Mouse (Mus musculus) CH12.LX (cell line): ENCODE measurements at regions not wholly inside any gene's neighbourhood (a gene's known extent, or its start where the extent isn't known, plus 50 kb on each side); places are given as distances from the start of the nearest gene placed in this dataset.

ENCODE experiments used
- DNase-seq: peaks from one replicate; pipeline ENCODE4 v3.0.0-alpha.2; 2013; ENCODE audit errors: extremely low read depth
- H3K27ac ChIP-seq: 2 replicates; pipeline ENCODE4 v1.5.1; 2012; ENCODE audit warnings: low read depth, mild to moderate bottlenecking, control low read depth, moderate library complexity; ENCODE audit not compliant: insufficient read depth
- H3K27me3 ChIP-seq: replicated peaks from 2 replicates; pipeline ENCODE3; 2012; ENCODE audit warnings: inconsistent platforms
- H3K36me3 ChIP-seq, 2 experiments: replicated peaks in 1 of 2; 2 replicates each; pipeline versions ENCODE3 to v1.6.1; 2012; ENCODE audit warnings: inconsistent platforms in 1 of 2, low read length in 1 of 2, mild to moderate bottlenecking in 1 of 2, mixed read lengths in 1 of 2, moderate library complexity in 1 of 2; ENCODE audit not compliant: control insufficient read depth in 1 of 2, insufficient read depth in 1 of 2
- H3K4me1 ChIP-seq, 2 experiments: 2 replicates each; pipeline ENCODE4 v1.6.1; 2012; ENCODE audit warnings: inconsistent platforms in 1 of 2, moderate library complexity in 1 of 2; ENCODE audit not compliant: insufficient read depth in 2 of 2, control insufficient read depth in 1 of 2
- H3K4me2 ChIP-seq: 2 replicates; pipeline ENCODE4 v1.6.1; 2012; ENCODE audit warnings: low read depth, mild to moderate bottlenecking, control low read depth; ENCODE audit not compliant: poor library complexity, insufficient read depth, severe bottlenecking
- H3K4me3 ChIP-seq, 3 experiments: fragments of 150-350 bp in 1 of 3; sonication (generic) in 1 of 3; replicated peaks in 1 of 3; 2 replicates each; pipeline versions ENCODE3 to v1.5.1; 2011 to 2012; ENCODE audit warnings: low read depth in 2 of 3, low read length in 2 of 3, mild to moderate bottlenecking in 2 of 3, moderate library complexity in 2 of 3, control low read depth in 1 of 3, improper control_type of control experiment in 1 of 3, inconsistent platforms in 1 of 3, mixed read lengths in 1 of 3; ENCODE audit not compliant: poor library complexity in 1 of 3
- H3K79me2 ChIP-seq: replicated peaks from 2 replicates; pipeline ENCODE4 v1.6.1; 2012; ENCODE audit warnings: mild to moderate bottlenecking, moderate library complexity; ENCODE audit not compliant: control insufficient read depth, poor library complexity, insufficient read depth, severe bottlenecking; ENCODE audit errors: extremely low read depth
- H3K9ac ChIP-seq: 2 replicates; pipeline ENCODE4 v1.6.1; 2012; ENCODE audit warnings: low read depth, mild to moderate bottlenecking, control low read depth, moderate library complexity; ENCODE audit not compliant: insufficient read depth
- H3K9me3 ChIP-seq: replicated peaks from 2 replicates; pipeline ENCODE3; 2012; ENCODE audit warnings: low read length, inconsistent platforms, mixed read lengths
- BHLHE40 ChIP-seq: IDR thresholded peaks from 2 replicates; pipeline ENCODE4 v1.6.1; 2011; ENCODE audit warnings: mild to moderate bottlenecking, low read depth, low read length, improper control_type of control experiment
- CHD1 ChIP-seq: IDR thresholded peaks from 2 replicates; pipeline ENCODE4 v1.6.1; 2012; ENCODE audit warnings: low read depth, low read length, improper control_type of control experiment, inconsistent platforms
- ELF1 ChIP-seq: IDR thresholded peaks from 2 replicates; pipeline ENCODE4 v1.6.1; 2014; ENCODE audit warnings: low read depth, mild to moderate bottlenecking, inconsistent platforms, low read length, improper control_type of control experiment
- ETS1 ChIP-seq: conservative IDR thresholded peaks from 2 replicates; pipeline ENCODE4 v1.6.1; 2012; ENCODE audit warnings: low read depth, mild to moderate bottlenecking, inconsistent platforms, low read length, improper control_type of control experiment, moderate library complexity
- HCFC1 ChIP-seq: IDR thresholded peaks from 2 replicates; pipeline ENCODE4 v1.6.1; 2012; ENCODE audit warnings: low read depth, mild to moderate bottlenecking, inconsistent platforms, low read length, improper control_type of control experiment
- IRF4 ChIP-seq: IDR thresholded peaks from 2 replicates; pipeline ENCODE4 v1.6.1; 2014; ENCODE audit warnings: low read depth, mild to moderate bottlenecking, inconsistent platforms, low read length, improper control_type of control experiment
- JUN ChIP-seq: IDR thresholded peaks from 2 replicates; pipeline ENCODE4 v1.6.1; 2011; ENCODE audit warnings: low read depth, mild to moderate bottlenecking, low read length, improper control_type of control experiment, moderate library complexity; ENCODE audit not compliant: insufficient read depth
- KAT2A ChIP-seq: IDR thresholded peaks from 2 replicates; pipeline ENCODE4 v1.6.1; 2012; ENCODE audit warnings: low read length, improper control_type of control experiment, inconsistent platforms; ENCODE audit not compliant: insufficient replicate concordance
- MAFK ChIP-seq: IDR thresholded peaks from 2 replicates; pipeline ENCODE4 v1.6.1; 2011; ENCODE audit warnings: low read length, improper control_type of control experiment; ENCODE audit not compliant: insufficient replicate concordance
- MEF2A ChIP-seq: IDR thresholded peaks from 2 replicates; pipeline ENCODE4 v1.6.1; 2014; ENCODE audit warnings: low read depth, mild to moderate bottlenecking, inconsistent platforms, low read length, improper control_type of control experiment, borderline replicate concordance
- MYC ChIP-seq: IDR thresholded peaks from 2 replicates; pipeline ENCODE4 v1.6.1; 2011; ENCODE audit warnings: low read depth, mild to moderate bottlenecking, improper control_type of control experiment, low read length
- NELFE ChIP-seq: IDR thresholded peaks from 2 replicates; pipeline ENCODE4 v1.6.1; 2011; ENCODE audit warnings: low read depth, low read length, improper control_type of control experiment
- RCOR1 ChIP-seq: conservative IDR thresholded peaks from 2 replicates; pipeline ENCODE4 v1.6.1; 2012; ENCODE audit warnings: low read depth, mild to moderate bottlenecking, inconsistent platforms, low read length, improper control_type of control experiment
- SIN3A ChIP-seq: IDR thresholded peaks from 2 replicates; pipeline ENCODE4 v1.6.1; 2012; ENCODE audit warnings: low read length, improper control_type of control experiment, inconsistent platforms
- TBP ChIP-seq: conservative IDR thresholded peaks from 2 replicates; pipeline ENCODE4 v1.6.1; 2011; ENCODE audit warnings: low read depth, low read length, improper control_type of control experiment
- TCF12 ChIP-seq: IDR thresholded peaks from 2 replicates; pipeline ENCODE4 v1.6.1; 2014; ENCODE audit warnings: low read depth, mild to moderate bottlenecking, inconsistent platforms, low read length, improper control_type of control experiment
- USF2 ChIP-seq: conservative IDR thresholded peaks from 2 replicates; pipeline ENCODE4 v1.6.1; 2011; ENCODE audit warnings: low read depth, low read length, improper control_type of control experiment
- ZC3H11A ChIP-seq: IDR thresholded peaks from 2 replicates; pipeline ENCODE4 v1.6.1; 2012; ENCODE audit warnings: low read depth, mild to moderate bottlenecking, inconsistent platforms, low read length, improper control_type of control experiment
- ZMIZ1 ChIP-seq: IDR thresholded peaks from 2 replicates; pipeline ENCODE4 v1.6.1; 2012; ENCODE audit warnings: low read depth, mild to moderate bottlenecking, inconsistent platforms, low read length, improper control_type of control experiment
- dilution Hi-C: fragments of 300-500 bp; cut with MboI; formaldehyde crosslinking; loops from 2 replicates; pipeline ENCODE4 v1.14.3; 2020; ENCODE audit warnings: low sequenced_read_pairs; ENCODE audit not compliant: extremely low pct_unique_long_range_greater_than_20kb, extremely low pct_ligation_motif_present
- in situ Hi-C: fragments of 300-500 bp; cut with MboI; formaldehyde crosslinking; loops from 3 replicates; pipeline ENCODE4 v1.14.3; 2019; ENCODE audit warnings: low sequenced_read_pairs, low pct_ligation_motif_present, low pct_unique_long_range_greater_than_20kb, mixed read lengths

DNA sequence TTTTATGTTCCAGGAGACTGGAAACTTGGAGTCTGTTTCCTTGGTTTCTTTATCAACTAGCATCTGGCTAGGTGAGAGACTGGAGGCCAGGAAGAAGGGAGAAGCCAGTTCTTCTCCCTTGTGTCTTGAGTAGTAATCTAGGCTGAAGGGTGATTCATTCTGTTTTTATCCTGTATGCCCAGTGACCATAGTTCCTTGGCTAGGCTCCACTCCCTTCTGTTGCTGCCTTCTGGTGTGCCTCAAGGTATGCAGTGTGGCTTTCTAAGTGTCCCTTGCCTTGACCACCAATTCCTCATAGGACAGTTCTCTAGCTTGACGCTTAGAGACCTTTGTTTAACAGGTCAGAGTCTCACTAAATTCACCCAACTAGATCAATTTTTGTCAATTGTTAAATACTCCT is 303.3 kb upstream of the Gm12728 start:
- Histone ChIP-seq H3K27ac (no peak overlapping the region), H3K79me2 (no peaks in the 10 kb centered on the region), H3K9ac (no peak overlapping the region), H3K27me3 (peaks cover 16% of the 10 kb centered on the region), H3K9me3 (no peaks in the 10 kb centered on the region), H3K4me2 (no peak overlapping the region), H3K4me1 (no peaks in the 10 kb centered on the region), H3K36me3 (no peaks in the 10 kb centered on the region), H3K4me3 (no peak overlapping the region)
- no peak for DNase-seq
- no peak for TF ChIP-seq HCFC1
- no peak for TF ChIP-seq TCF12
- no peak for TF ChIP-seq ZC3H11A
- TF ChIP-seq CHD1, result no peak
- no peak for TF ChIP-seq MAFK
- TF ChIP-seq KAT2A, result no peak
- TF ChIP-seq ELF1, result no peak
- in situ Hi-C loops, result no loop called here
- dilution Hi-C loops, result no loop called here

DNA sequence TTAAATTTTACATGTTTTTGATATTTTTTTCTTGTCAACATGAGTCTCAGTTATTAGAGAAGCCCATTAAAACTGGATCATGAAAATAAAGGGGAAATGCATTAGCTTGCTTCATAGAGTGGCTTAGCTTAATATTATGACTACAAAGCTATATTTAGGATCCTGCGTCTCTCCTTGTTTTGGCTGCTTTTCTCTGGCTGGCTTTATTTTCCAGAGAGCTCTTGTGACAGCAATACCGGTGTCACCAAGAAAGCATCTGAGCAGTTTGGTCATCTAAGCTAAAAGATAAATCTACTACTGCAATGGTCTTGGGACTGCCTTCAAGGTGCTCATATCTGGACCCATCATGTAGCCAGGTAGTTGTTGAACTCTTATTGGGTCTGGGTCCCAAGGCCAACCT is 293.5 kb upstream of the Gm12728 start:
- H3K4me3 ChIP-seq, result no peak overlapping the region
- H3K27me3 ChIP-seq, result peaks cover 8% of the 10 kb centered on the region
- DNase-seq, result no peak
- no peak overlapping the region for H3K4me2 ChIP-seq
- in situ Hi-C loops, result no loop called here
- no peaks in the 10 kb centered on the region for H3K9me3 ChIP-seq
- no peak overlapping the region for H3K27ac ChIP-seq
- no peak overlapping the region for H3K9ac ChIP-seq
- no peaks in the 10 kb centered on the region for H3K4me1 ChIP-seq
- H3K79me2 ChIP-seq, result no peaks in the 10 kb centered on the region
- dilution Hi-C loops, result no loop called here
- no peaks in the 10 kb centered on the region for H3K36me3 ChIP-seq
- TF ChIP-seq MYC (no peak), TBP (no peak), BHLHE40 (no peak), ETS1 (no peak), CHD1 (no peak), USF2 (no peak), MEF2A (no peak), SIN3A (no peak), RCOR1 (no peak), IRF4 (no peak), TCF12 (no peak), NELFE (no peak), ZMIZ1 (no peak), JUN (no peak)
- TF ChIP-seq, all 38 proteins: peak for 0
